14 mouse cellular contexts compared by ENCODE assay signal in the genomic region with DNA sequence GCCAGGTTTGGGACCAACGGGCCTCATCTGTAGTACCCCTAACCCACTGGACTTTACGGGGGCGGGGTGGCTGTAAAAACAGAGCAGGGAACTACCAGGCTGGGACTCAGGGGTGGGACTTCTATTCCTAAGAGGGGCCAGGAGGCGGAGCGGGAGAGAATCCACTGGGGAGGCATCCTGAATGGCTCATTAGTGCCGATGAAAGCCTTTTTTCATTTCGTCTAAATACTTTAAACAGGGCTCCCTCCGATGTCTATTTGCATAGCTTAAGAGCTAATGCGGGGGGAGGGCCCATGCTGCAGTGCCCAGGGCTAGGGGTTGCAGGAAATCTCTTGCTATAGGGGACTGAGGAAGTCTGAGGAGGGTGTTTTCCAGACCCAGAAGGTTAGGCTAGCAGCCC. TPM values are rescaled to one million over a fixed set of nuclear protein-coding genes. Genes with fewer than 3 reads are reported as not detected.
DNase-seq lines count a peak whose midpoint lies in the region; ATAC-seq and TF ChIP-seq lines count a peak whose summit lies in the region.
"Had no signal": no experiment of that assay in that cellular context is flagged by ENCODE, and none has a peak within 500 bp of the region (broad histone marks: within the 10 kb centered on the region; RNA-seq: fewer than 3 reads in every experiment).

No protein-coding gene starts in this region.

- no peak for TF ChIP-seq POLR2A in limb, embryonic 14.5 days (IDR thresholded peaks at IDR 0.05; ENCODE audit: borderline replicate concordance, extremely low read depth, insufficient read depth, insufficient read length)

- no peak for ATAC-seq in lung, embryonic 14.5 days (ENCODE audit: insufficient read depth)
- peak; percentile 83 for ATAC-seq in forebrain, embryonic 15.5 days (replicated peaks)
- ATAC-seq in limb, embryonic 14.5 days (ENCODE audit: low FRiP score, low read depth) = no peak
- ATAC-seq in cerebellum, adult (ENCODE audit: insufficient number of reproducible peaks, low FRiP score, low TSS enrichment) = no peak

- no peaks in the 10 kb centered on the region for H3K36me3 ChIP-seq in lung, embryonic 14.5 days (ENCODE audit: insufficient read depth)
- H3K36me3 ChIP-seq in forebrain, embryonic 15.5 days = no peaks in the 10 kb centered on the region
- H3K36me3 ChIP-seq in limb, embryonic 14.5 days (ENCODE audit: control insufficient read depth, insufficient read depth, low read length) = no peaks in the 10 kb centered on the region
- H3K36me3 ChIP-seq: liver, embryonic 13.5 days had no signal

- intact Hi-C loops in heart, postnatal 14 days (cut with DNase I) = no loop called here

- WGBS in lung, embryonic 14.5 days = 7% methylated on average over 9 of the region's 9 CpGs
- WGBS in forebrain, embryonic 15.5 days = under 1% methylated on average over 9 of the region's 9 CpGs
- 8% methylated on average over 9 of the region's 9 CpGs for WGBS in limb, embryonic 14.5 days

- H3K9me3 ChIP-seq in lung, embryonic 14.5 days (ENCODE audit: low read depth, low read length) = no peaks in the 10 kb centered on the region
- H3K9me3 ChIP-seq in forebrain, embryonic 15.5 days = no peaks in the 10 kb centered on the region
- no peaks in the 10 kb centered on the region for H3K9me3 ChIP-seq in limb, embryonic 14.5 days (ENCODE audit: control insufficient read depth, low read length)
- H3K9me3 ChIP-seq: liver, embryonic 13.5 days; megakaryocyte, embryonic 14.5 days had no signal

- no peak for TF ChIP-seq CTCF in lung, embryonic 14.5 days (IDR thresholded peaks at IDR 0.05; ENCODE audit: low read depth)

- no peak overlapping the region for H3K4me3 ChIP-seq in lung, embryonic 14.5 days (ENCODE audit: low read depth, low read length)
- H3K4me3 ChIP-seq in forebrain, embryonic 15.5 days = no peak overlapping the region; the same call in 1 of the 2 replicates
- no peak overlapping the region for H3K4me3 ChIP-seq in limb, embryonic 14.5 days (replicated peaks; ENCODE audit: low read length)
- H3K4me3 ChIP-seq: liver, embryonic 13.5 days; megakaryocyte, embryonic 14.5 days had no signal

- no peak overlapping the region for H3K4me2 ChIP-seq in lung, embryonic 14.5 days
- peak overlapping the region; percentile 26 for H3K4me2 ChIP-seq in forebrain, embryonic 15.5 days (replicated peaks)
- H3K4me2 ChIP-seq in limb, embryonic 14.5 days (replicated peaks; ENCODE audit: low read depth, low read length, severe bottlenecking) = no peak overlapping the region
- H3K4me2 ChIP-seq: liver, embryonic 13.5 days had no signal

- H3K9ac ChIP-seq in lung, embryonic 14.5 days = no peak overlapping the region
- H3K9ac ChIP-seq in forebrain, embryonic 15.5 days (replicated peaks) = 0 out of 2 replicates have a peak overlapping the region, but pooled peaks have one; percentile 29
- no peak overlapping the region for H3K9ac ChIP-seq in limb, embryonic 14.5 days (ENCODE audit: low read depth, low read length, severe bottlenecking)
- H3K9ac ChIP-seq: liver, embryonic 13.5 days had no signal

- DNase-seq in lung, embryonic 14.5 days = peak; percentile 24
- DNase-seq in lung, adult 18-20 months = no peak
- peak; percentile 12 for DNase-seq in limb, embryonic 14.5 days (ENCODE audit: low spot score)
- DNase-seq in retina, postnatal 1 day = peak; percentile 76
- no peak for DNase-seq in kidney, postnatal 14 days
- DNase-seq in heart, postnatal 14 days = no peak
- DNase-seq: heart, adult 11 months; liver, embryonic 13.5 days; right cerebral cortex, adult 18-20 months had no signal

- 0 out of 2 replicates have a peak, but pooled peaks cover 20% of the 10 kb centered on the region for H3K27me3 ChIP-seq in lung, embryonic 14.5 days (ENCODE audit: insufficient read depth, low read length)
- no peaks in the 10 kb centered on the region for H3K27me3 ChIP-seq in forebrain, embryonic 15.5 days
- 0 out of 2 replicates have a peak, but pooled peaks cover 7% of the 10 kb centered on the region for H3K27me3 ChIP-seq in limb, embryonic 14.5 days (ENCODE audit: control insufficient read depth, insufficient read depth, low read length)

- H3K27ac ChIP-seq in lung, embryonic 14.5 days (ENCODE audit: low read depth) = no peak overlapping the region
- peak overlapping the region; percentile 76 for H3K27ac ChIP-seq in forebrain, embryonic 15.5 days (replicated peaks)
- no peak overlapping the region for H3K27ac ChIP-seq in limb, embryonic 14.5 days (replicated peaks; ENCODE audit: low read depth, low read length)
- H3K27ac ChIP-seq: liver, embryonic 13.5 days had no signal

- no peaks in the 10 kb centered on the region for H3K4me1 ChIP-seq in lung, embryonic 14.5 days (ENCODE audit: insufficient read depth)
- H3K4me1 ChIP-seq in forebrain, embryonic 15.5 days = peaks cover 74% of the 10 kb centered on the region
- H3K4me1 ChIP-seq in limb, embryonic 14.5 days (ENCODE audit: control insufficient read depth, insufficient read depth, low read length) = peaks cover 4% of the 10 kb centered on the region; the same call in 1 of the 2 replicates
- H3K4me1 ChIP-seq: liver, embryonic 13.5 days had no signal

RNA-seq across cellular contexts. Expression of gene Sez6, which starts 17.3 kb away (rescaled TPM):
- polyA plus RNA-seq in lung, embryonic 14.5 days (2014; fragmentation: Nextera tagmentation; extraction: Ambion mirVana) = 0.05 and 0.22 TPM in 2 replicates
- 243 and 249 TPM in 2 replicates for polyA plus RNA-seq in forebrain, embryonic 15.5 days (2015; fragmentation: Nextera tagmentation; extraction: Ambion mirVana)
- 1.2 and 1.4 TPM in 2 replicates for polyA plus RNA-seq in limb, embryonic 14.5 days (2012; rRNA removed)
- 0.98 and 1.2 TPM in 2 replicates for polyA plus RNA-seq in limb, embryonic 14.5 days (2014; fragmentation: Nextera tagmentation; extraction: Ambion mirVana)
- total RNA-seq in heart, postnatal 14 days (2021) = under 1 TPM; 0.22 to 0.50 TPM
- total RNA-seq: common myeloid progenitor, adult 5-6 weeks; hematopoietic stem cell, adult 5-6 weeks had no signal

RNA-seq across cellular contexts. Expression of gene Phf12, which starts 34.7 kb away (rescaled TPM):
- polyA plus RNA-seq in lung, embryonic 14.5 days (2014; fragmentation: Nextera tagmentation; extraction: Ambion mirVana) = 15.9 and 20.6 TPM in 2 replicates
- polyA plus RNA-seq in forebrain, embryonic 15.5 days (2015; fragmentation: Nextera tagmentation; extraction: Ambion mirVana) = 22.5 and 26.0 TPM in 2 replicates
- polyA plus RNA-seq in limb, embryonic 14.5 days (2012; rRNA removed) = 81.2 and 85.8 TPM in 2 replicates
- 18.3 and 19.7 TPM in 2 replicates for polyA plus RNA-seq in limb, embryonic 14.5 days (2014; fragmentation: Nextera tagmentation; extraction: Ambion mirVana)
- total RNA-seq in heart, postnatal 14 days (2021) = 10 to 100 TPM; 28.6 to 34.9 TPM

RNA-seq across cellular contexts. Expression of gene Pipox, which starts 54.0 kb away (rescaled TPM):
- polyA plus RNA-seq in lung, embryonic 14.5 days (2014; fragmentation: Nextera tagmentation; extraction: Ambion mirVana) = 0.88 and 1.6 TPM in 2 replicates
- polyA plus RNA-seq in forebrain, embryonic 15.5 days (2015; fragmentation: Nextera tagmentation; extraction: Ambion mirVana) = 10.2 and 11.2 TPM in 2 replicates
- 1.1 and 1.3 TPM in 2 replicates for polyA plus RNA-seq in limb, embryonic 14.5 days (2012; rRNA removed)
- polyA plus RNA-seq in limb, embryonic 14.5 days (2014; fragmentation: Nextera tagmentation; extraction: Ambion mirVana) = 0.94 and 1.1 TPM in 2 replicates
- total RNA-seq in heart, postnatal 14 days (2021) = 1 to 10 TPM in 1 of 2 experiments, under 1 TPM in 1; 0.98 to 1.1 TPM
- total RNA-seq: common myeloid progenitor, adult 5-6 weeks; hematopoietic stem cell, adult 5-6 weeks had no signal

Comparison
In these comparisons a context has a peak if more than half of its experiments do, and no peak if none do; other contexts are left out.
1. DNase-seq: peak in lung, embryonic 14.5 days (single experiment), limb, embryonic 14.5 days (single experiment) and retina, postnatal 1 day (single experiment); none in lung, adult 18-20 months (0 of 2), kidney, postnatal 14 days (single experiment) and heart, postnatal 14 days (0 of 2).
2. RNA of gene Sez6, which starts 17.3 kb away (polyA plus RNA-seq): 243 to 249 TPM in forebrain, embryonic 15.5 days; 0.98 to 1.4 TPM in limb, embryonic 14.5 days and 0.05 to 0.22 TPM in lung, embryonic 14.5 days; every median in the first group is over 100 times any median in the second.